Mouse (Mus musculus) c-Kit-positive CD71-positive TER-119-positive erythroid progenitor cells, embryonic 14.5 days (primary cell): ENCODE measurements around the gene Ankrd36.
"Not testable (repeated sequence)": the region's sequence is repeated elsewhere in the genome, so short reads cannot be mapped to it uniquely, and the experiment has no call there.

Experiments used
- DNase-seq: peaks from one replicate; pipeline ENCODE4 v3.0.0-alpha.2; 2013; ENCODE audit warnings: low spot score

The Ankrd36 gene

DNA sequence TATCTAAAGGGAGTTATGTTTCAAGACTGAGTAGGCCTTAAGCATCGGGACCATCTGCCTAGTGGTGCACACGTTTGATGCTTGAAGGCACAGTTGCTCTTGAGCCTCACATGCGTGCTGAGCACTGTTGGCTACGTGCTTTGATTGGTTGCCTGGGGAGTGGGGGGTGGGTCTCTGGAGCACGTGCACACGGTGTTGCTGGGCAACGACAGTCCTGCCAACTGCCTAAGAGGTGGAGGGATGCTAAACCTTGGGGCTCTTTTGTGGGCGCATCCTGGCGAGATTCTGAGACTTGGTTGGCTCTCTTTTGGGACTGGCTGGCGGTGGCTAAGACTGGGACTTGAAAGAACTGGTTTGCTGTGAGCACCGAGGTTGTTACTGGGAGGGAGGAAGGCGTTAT lies at the start of gene Ankrd36:
TSS of gene Ankrd36 (plus strand) at position 211 of the 400 bp plus-strand sequence.
- no peak for DNase-seq

DNA sequence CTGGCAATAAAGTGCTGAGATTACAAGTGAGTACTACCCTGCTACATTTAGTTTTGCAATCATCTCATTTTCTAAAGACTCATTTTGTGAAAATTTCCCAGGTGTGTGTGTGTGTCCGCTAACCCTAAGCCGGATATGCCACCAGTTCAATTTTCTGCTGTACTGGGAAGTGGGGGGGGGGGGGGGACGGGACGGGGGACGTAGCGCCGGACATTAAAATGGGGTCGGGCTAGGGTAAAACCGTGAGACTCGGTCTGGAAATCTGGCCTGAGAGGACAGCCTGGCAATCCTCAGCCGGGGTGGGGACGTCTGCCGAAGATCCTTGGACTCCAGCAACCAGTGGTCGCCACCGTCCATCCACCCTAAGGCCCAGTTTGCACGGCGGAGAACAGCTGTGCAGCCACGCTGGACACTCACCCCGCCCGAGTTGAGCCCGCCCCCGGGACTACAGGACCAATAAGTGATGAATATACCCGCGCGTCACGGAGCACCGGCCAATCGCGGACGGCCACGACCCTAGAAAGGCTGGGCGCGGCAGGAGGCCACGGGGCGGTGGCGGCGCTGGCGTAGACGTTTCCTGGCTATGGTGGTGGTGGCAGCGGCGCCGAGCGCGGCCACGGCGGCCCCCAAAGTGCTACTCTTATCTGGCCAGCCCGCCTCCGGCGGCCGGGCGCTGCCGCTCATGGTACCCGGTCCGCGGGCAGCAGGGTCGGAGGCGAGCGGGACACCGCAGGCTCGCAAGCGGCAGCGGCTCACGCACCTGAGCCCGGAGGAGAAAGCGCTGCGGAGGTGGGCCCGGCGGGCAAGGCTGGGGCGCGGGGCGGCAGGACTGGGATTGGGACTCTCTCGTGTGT lies 48.8 kb upstream of the Ankrd36 start, which contains the start of gene Xbp1:
TSS of gene Xbp1 (plus strand) at position 248 of the 854 bp plus-strand sequence.
- DNase-seq: peak; percentile 91

DNA sequence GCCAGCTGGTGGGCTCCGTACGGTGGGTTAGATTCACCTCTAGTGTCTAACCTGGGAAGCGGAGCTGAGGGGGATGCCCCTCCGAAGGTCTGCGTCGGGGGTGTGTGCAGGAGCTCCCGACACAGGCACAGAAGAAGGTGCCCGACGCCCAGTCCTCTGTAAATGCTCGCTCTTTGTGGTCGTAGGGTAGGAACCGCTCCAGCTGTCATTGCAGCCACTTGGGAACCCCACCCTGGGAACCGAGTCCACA lies 48.3 kb upstream of the Ankrd36 start:
- no peak for DNase-seq

DNA sequence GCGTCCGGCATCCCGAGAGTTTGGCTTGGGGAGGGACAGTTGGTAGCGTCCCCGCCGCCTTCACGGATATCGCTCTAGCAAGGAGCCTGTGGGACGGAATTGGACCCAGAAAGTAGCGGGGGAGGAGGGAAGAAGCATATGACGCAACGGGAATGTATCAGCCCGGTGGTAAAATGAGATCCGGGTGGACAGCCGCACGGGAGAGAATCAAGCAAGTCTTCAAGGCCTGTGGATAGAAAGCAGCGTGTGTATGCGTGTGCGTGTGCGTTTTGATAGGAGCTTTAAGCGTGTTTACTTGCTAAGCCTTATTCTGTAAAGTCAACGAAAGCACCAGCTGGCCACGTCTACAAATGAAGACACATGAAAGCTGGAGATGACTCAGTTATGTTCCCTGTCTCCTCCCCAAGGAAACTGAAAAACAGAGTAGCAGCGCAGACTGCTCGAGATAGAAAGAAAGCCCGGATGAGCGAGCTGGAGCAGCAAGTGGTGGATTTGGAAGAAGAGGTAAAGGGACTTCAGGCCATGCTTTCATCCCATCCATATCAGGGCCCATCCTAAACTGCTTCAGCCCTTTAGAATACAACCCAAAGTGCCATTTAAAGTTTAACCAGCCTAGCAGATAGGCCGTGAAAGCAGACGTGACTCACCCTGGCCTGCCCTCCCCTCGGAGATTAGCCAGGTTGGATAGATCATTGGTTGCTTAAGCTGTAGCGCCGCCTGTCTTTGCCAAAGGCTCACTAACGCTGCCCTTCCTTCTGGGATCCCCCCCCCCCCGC lies 47.8 kb upstream of the Ankrd36 start:
- DNase-seq: peak; percentile 78

DNA sequence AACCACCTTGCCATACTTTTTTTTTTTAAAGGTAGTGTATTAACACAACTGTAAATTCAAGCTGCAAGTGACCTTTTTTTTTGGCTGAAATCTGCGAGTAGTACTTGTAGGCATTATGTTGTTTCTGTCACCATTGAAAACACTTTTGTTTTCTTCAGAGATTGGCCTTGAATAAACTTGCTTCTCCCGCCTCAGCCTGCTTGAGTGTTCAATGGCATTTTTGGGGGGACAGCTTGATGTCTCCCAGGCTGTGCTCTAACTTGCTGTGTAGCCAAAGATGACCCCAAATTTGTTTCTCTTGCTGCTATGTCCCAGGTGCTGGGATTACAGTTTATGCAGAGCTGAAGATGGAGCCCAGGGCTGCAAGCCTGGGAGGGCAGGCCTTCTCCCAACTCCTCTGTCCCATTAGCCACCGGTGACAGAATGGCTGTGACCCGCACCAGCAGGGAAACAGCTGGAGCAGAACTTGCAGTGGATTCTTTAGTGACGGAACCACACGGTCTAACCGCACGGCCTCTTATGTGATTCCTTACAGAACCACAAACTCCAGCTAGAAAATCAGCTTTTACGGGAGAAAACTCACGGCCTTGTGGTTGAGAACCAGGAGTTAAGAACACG lies 46.6 kb upstream of the Ankrd36 start:
- DNase-seq: no peak

DNA sequence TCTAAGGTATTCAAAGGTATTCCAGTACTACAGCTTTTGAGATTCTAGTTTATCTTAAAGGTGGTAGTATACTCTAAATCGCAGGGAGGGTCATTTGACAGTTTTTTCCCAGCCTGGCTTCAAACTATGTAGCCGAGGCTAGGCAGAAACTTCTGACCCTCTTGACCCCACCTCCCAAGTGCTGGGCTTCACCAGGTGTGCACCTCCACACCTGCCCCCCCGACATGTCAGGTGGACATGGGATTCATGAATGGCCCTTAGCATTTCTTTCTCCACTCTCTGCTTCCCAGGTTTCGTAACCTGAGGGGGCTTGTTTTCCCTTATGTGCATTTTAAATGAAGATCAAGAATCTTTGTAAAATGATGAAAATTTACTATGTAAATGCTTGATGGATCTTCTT lies 44.1 kb upstream of the Ankrd36 start:
- DNase-seq: no peak

DNA sequence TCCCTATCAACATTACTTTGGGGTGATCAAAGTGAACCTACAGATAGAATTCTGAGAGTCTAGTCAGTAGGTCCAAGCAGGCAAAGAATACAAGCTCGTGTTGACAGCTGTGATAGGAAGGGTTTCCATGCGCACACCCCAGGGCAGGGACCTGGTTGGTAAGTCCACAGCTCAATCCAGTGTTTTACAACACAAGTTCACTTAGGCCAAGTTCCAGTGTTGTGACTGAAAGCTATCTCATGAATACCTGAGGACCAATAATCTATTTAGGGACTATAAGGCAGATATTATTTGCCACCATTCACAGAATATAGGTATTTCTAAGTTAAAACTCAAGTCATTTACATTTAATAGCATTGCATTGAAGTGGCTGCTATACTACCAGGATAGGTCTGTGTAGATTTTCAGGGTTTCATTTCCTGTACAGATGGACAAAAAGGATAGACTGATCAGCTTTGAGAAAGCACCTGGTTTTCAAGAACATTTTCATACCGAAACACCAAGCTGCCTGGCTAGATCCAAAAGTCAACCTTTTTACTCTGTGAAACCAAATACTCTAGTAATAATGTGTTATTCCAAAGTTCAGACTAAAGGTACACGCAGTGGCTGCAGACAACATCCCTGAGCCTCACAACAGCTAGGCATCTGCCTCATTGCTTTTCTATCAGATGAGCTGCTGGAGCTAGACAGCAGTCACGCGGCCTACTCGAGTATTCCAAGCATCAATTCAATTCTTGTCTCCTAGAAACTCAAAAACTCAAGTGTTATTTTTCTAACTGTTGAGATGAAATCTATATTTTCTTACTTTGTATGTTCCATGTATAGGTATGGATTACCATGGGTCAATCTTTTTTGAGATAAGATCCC lies 42.7 kb upstream of the Ankrd36 start:
- DNase-seq: no peak

DNA sequence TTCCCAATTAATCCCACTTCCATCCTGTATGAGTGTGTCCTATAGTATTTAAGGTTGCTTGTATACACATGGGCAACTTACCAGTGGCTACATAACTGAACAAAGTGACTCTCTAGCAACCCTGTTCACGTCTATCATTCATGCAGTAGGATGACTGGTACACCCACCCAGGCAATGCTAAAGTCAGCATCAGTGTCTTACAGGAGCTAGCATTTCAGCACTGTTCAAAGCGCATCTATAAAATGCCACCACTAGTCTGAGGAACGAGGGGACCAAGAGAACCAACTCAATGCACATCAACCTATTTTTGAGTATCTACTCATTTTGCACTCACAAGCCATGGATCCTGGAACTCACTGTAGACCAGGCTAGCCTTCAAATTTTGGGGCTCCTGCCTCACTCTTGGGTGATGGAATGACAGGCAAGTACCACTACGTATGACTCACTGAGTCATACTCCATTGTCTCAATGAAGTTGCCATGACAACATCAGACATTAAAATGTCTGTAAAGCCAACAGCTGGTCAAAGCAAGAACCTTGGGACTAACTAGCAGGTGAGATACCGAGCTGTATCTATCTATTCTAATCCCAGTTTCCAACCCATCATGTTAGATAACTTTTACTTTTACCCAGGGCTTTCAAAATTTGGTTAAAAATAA lies 41.5 kb upstream of the Ankrd36 start:
- DNase-seq: no peak

DNA sequence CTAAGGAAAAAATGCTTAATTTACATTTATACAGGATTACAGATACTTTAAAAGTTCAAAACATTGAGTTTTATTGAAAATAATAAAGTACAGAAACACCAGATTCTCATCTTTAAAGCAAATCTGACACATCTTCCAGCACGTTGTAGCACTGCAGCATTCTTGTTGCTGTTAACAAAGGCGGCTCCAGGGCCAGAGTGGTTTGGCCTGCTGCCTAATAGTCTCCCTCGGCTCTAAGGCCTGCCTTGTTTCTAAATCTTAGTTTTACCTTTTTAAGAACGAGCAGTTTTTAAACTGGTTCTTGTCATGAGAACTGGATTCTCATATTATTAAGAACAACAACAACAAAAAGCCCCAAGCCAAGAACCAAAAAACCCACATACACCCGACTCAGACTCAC lies 40.6 kb upstream of the Ankrd36 start:
- no peak for DNase-seq

DNA sequence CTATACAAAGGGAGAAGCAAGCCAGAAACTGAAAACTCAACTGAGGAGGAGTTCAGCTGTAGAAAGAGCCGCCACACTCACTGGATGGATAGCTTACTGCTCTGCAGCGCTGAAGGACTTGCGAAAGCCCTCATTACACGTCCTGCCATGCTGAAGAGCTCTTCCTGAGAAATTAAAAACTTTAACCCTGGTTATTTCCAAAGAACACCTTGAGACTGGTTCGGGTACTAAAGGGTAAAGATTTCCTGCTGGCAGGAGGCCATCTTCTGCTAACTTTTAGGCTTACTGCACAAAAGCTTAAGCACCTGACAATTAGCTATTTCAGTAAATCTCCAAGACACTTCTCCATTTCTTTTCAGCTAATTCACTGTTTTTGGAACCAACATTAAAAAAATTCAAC lies 39.3 kb upstream of the Ankrd36 start:
- no peak for DNase-seq

DNA sequence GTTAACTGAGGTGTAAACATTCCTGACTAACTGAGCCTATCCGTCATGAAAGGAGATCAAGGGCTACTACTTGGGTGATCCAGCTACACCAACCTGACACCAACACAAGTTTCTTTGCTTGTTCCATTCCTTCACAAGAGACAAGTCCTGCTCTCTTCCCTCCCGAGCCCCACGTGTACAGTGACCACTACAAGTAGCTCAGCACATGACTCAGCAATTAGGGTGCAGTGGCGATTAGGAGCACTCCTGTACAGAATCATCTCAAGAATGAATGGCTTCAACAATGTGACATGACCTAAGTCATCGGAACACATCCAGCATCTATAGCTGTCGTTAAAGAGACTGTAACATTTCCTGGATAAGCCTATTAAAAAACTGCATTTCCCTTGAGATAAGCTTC lies 38.8 kb upstream of the Ankrd36 start:
- no peak for DNase-seq

DNA sequence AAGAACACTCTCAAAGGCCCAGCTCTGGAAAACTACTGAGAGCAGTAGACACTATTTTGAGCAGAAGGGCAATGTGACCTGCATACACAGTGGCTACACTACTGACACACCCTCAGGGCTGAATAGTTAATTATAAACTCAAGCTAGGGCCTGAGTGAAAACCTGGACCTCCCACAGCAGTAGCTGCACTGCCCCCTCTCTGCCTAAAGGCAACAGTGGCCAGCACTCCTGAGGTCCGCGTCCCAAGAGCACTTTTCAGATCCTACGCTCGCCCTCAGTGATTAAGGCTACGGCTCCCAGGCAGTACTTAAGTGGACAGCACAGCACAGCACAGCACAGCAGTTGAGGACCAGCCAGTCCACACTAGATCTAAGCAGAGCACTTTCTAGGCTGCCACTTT lies 36.4 kb upstream of the Ankrd36 start:
- no peak for DNase-seq

DNA sequence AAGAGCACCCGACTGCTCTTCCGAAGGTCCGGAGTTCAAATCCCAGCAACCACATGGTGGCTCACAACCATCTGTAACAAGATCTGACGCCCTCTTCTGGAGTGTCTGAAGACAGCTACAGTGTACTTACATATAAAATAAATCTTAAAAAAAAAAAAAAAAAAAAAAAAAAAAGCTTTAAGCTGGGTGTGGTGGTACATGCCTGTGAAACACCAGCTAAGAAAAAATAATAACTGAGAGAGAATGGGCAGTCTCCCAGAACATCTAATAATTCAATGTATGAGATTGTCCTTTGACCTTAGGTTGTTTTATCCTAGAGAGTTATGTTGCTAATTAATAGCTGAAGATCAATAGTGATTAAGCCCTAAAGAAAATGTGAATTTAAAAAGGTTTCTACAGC lies 32.0 kb upstream of the Ankrd36 start:
- DNase-seq: not testable (repeated sequence)

DNA sequence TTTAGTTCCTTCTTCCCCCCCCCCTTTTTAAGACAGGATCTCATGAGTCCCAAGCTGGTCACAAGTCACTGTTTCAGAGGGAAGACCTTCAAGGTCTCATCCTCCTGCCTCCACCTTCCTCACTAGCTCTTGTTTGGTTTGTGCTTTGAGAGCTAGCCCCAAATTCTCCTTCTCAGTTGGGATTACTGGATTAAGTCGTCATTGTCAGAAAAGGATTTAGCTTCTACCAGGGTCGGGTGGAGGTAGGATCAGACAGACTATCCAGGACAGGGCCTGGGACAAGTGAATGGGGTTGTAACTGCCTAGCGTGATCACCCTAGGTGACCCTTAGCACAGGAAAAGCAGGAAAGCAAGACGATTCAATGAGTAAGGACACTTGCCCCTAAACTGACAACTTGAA lies 29.2 kb upstream of the Ankrd36 start:
- DNase-seq: no peak

DNA sequence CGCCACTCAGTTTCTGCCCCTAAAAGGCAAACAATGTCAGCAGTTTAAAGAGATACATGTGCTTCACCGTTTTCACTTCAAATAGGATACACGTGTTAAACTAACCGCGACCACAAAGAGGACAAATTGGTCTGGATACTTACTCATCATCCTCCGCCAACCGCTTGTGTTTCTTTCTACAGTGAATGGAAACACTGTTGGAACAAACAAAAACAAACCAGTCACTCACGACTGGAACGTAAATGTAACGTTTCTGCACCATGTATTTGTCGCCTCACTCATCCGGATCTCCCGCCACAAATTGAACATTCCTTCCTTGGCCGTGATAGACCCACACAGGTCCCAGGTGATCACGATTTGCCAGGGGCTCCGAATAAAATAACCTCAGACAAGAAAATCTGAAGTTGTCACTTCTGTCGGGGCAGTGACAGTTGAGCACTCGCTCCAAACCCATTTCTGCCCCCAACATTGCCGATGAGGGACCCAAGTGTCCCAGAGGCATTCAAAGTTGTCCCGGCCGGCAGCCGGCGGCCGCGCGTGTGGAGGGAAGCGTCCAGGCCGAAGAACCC lies 28.2 kb upstream of the Ankrd36 start:
- DNase-seq: no peak

DNA sequence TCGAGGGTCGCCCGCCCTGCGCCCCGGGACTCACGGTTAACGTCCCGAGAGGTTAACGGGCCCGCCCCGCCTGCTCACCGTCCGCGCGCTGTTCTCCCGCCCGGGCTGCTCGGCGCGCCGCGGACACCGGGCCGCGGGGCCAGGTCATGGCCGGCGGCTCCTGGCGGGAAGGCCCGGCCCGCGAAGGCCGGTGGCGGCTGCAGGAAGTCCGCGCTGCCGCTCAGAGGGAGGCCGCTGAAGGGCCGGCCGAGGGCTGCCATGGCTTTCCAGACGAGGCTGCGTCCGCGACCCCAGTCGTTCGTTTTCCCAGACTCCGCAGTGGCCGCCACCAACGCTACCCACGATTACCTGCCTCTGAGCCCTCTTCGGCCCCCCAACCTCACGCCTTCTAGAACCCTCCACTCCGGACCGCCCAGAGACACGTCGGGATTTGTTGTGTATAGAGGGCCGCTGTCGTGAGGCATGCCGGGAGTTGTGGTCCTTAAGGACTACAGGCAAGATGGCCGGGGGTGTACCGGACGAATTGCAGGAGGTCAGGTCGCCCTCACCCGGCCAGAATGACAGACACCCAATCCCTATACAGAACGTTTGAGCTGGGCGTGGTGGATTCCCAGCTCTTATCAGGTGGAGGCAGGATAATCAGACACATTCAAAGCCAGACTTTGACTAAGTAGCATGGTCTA lies 27.5 kb upstream of the Ankrd36 start, which contains the start of gene Ccdc117:
TSS of gene Ccdc117 (minus strand) at position 389 of the 683 bp plus-strand sequence.
- DNase-seq: peak; percentile 90

DNA sequence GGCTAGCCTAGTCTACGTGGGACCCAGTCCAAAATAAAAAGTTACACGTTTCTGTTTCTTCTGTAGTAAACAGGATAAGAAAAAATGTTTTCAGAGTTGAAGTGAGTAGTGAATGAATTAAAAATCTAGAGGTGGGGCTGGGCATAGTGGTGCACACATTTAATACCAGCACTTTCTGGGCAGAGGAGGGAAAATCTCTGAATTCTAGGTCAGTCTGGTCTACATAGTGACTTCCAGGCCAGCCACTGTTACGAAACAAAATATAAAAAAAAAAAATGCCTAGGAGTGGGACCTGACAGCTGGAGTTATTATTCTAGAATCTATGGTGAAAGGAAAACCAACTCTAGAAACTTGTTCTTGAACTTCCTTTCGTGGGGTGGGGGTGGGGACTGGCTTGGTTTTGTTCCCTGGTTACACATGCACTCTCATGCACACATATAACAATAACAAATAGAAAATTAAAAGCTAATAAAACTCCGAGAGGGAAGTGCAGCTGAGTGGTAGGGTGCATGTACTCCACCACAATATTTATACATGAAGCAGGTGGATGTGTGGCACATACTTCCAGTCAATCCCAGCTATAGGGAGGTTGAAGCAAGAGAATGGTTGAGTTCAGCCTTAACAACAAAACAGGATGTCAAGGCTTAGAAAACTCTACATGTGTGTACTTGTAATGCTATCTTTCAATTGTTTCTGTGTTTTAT lies 26.9 kb upstream of the Ankrd36 start:
- DNase-seq: no peak

DNA sequence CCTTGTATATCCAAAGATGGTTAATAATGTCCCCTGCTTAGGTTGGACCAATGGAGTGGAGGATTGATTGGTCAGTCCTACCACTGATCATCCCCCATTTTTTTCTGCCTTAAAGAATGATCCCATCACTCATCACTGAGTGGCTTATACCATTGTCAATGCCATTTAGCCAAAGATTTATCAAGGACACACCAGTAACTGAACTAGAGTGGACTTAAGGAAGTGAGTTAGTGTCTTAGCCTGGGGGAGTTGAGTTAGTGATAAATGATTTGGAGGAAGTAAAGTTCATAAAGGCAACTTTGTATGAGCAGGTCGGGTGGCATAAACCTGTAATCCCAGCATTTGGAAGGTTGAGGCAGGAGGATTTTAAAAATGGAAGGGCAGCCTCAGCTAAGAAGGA lies 26.2 kb upstream of the Ankrd36 start:
- DNase-seq: no peak

DNA sequence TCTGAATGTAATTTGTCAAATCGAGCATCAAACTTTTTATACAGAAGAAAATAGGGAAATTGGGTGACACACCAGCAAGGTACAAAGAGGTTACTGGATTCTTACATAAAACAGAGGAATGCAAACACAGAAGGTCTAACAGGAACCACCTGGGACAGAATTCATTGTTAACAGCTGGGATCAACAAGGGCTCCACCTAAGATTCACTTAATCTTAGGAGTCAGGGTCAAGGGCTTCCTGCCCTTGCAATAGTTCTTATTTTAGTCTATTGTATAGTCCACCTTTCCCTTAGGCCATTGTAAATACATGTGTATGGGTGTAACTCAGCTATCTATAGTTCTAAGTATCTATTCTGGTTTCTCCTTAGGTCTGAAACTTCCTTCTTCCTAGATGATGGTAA lies 24.8 kb upstream of the Ankrd36 start:
- DNase-seq: not testable (repeated sequence)

DNA sequence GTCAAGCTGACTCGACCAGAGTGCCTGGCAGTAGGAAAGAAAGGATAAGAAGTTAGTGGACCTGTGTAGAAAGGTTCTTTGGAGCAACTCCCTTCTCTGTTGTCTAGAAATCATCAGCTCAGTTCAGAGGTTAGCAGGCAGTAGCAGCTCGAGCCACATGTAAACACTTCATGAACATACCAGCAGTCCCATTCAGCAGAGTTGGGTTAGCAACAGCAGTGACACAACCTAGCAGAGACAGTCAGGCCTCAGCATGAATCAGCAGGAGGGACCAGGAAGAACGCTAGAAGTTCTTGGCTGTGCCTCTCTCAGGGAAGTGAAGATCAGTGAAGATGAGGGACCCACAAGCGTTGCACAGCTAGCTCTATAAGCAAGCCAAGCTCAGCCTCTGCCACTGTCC lies 24.0 kb upstream of the Ankrd36 start:
- DNase-seq: no peak
